In genomic region chr3:55044601-55045370, GRCm38 (mm10) we compare ENCODE assay signal across 12 mouse cellular contexts. TPM values are rescaled to one million over a fixed set of nuclear protein-coding genes. Genes with fewer than 3 reads are reported as not detected.
DNase-seq lines count a peak whose midpoint lies in the region; ATAC-seq and TF ChIP-seq lines count a peak whose summit lies in the region.
"Had no signal": no experiment of that assay in that cellular context is flagged by ENCODE, and none has a peak within 500 bp of the region (broad histone marks: within the 10 kb centered on the region; RNA-seq: fewer than 3 reads in every experiment).

No protein-coding gene starts in this region.

- no peak overlapping the region for H3K9ac ChIP-seq in forebrain, embryonic 14.5 days (ENCODE audit: low read length)
- no peak overlapping the region for H3K9ac ChIP-seq in forebrain, embryonic 12.5 days
- H3K9ac ChIP-seq in midbrain, postnatal 0 days (replicated peaks; ENCODE audit: low read length, poor library complexity, severe bottlenecking) = no peak overlapping the region
- no peak overlapping the region for H3K9ac ChIP-seq in midbrain, embryonic 13.5 days (replicated peaks)
- no peak overlapping the region for H3K9ac ChIP-seq in intestine, postnatal 0 days (ENCODE audit: low read depth, low read length)
- H3K9ac ChIP-seq: embryonic facial prominence, embryonic 13.5 days had no signal

- no peak overlapping the region for H3K4me3 ChIP-seq in forebrain, embryonic 14.5 days (ENCODE audit: low read depth, low read length)
- H3K4me3 ChIP-seq in forebrain, embryonic 12.5 days (replicated peaks) = no peak overlapping the region
- H3K4me3 ChIP-seq in midbrain, postnatal 0 days (ENCODE audit: low read depth, low read length) = no peak overlapping the region
- no peak overlapping the region for H3K4me3 ChIP-seq in midbrain, embryonic 13.5 days (replicated peaks)
- H3K4me3 ChIP-seq in layer of hippocampus, adult 2 months = no peak overlapping the region
- H3K4me3 ChIP-seq in intestine, postnatal 0 days (ENCODE audit: low read depth, low read length) = no peak overlapping the region
- H3K4me3 ChIP-seq: embryonic facial prominence, embryonic 13.5 days had no signal

- WGBS in forebrain, embryonic 14.5 days = 61% methylated on average over 8 of the region's 8 CpGs
- 80% methylated on average over 8 of the region's 8 CpGs for WGBS in forebrain, embryonic 12.5 days
- WGBS in midbrain, postnatal 0 days = 71% methylated on average over 8 of the region's 8 CpGs
- WGBS in midbrain, embryonic 13.5 days = 68% methylated on average over 8 of the region's 8 CpGs
- 76% methylated on average over 8 of the region's 8 CpGs for WGBS in intestine, postnatal 0 days

- no peak overlapping the region for H3K4me2 ChIP-seq in forebrain, embryonic 14.5 days (ENCODE audit: low read length)
- H3K4me2 ChIP-seq in forebrain, embryonic 12.5 days = no peak overlapping the region
- no peak overlapping the region for H3K4me2 ChIP-seq in midbrain, postnatal 0 days (ENCODE audit: low read depth, low read length, poor library complexity, severe bottlenecking)
- no peak overlapping the region for H3K4me2 ChIP-seq in midbrain, embryonic 13.5 days (replicated peaks)
- H3K4me2 ChIP-seq in intestine, postnatal 0 days (replicated peaks; ENCODE audit: low read depth) = no peak overlapping the region
- H3K4me2 ChIP-seq: embryonic facial prominence, embryonic 13.5 days had no signal

- peak; percentile 78 for ATAC-seq in forebrain, embryonic 14.5 days
- no peak for ATAC-seq in forebrain, embryonic 12.5 days (ENCODE audit: low FRiP score)
- ATAC-seq in midbrain, postnatal 0 days (ENCODE audit: low FRiP score) = no peak
- ATAC-seq in midbrain, embryonic 13.5 days = no peak
- ATAC-seq in intestine, postnatal 0 days = no peak
- ATAC-seq: CD4-positive, CD25-positive, alpha-beta regulatory T cell, adult 4 months had no signal

- H3K9me3 ChIP-seq in forebrain, embryonic 14.5 days (replicated peaks; ENCODE audit: control insufficient read depth, low read length) = no peaks in the 10 kb centered on the region
- no peaks in the 10 kb centered on the region for H3K9me3 ChIP-seq in forebrain, embryonic 12.5 days
- H3K9me3 ChIP-seq in midbrain, postnatal 0 days (ENCODE audit: low read length) = no peaks in the 10 kb centered on the region
- H3K9me3 ChIP-seq in midbrain, embryonic 13.5 days = no peaks in the 10 kb centered on the region
- no peaks in the 10 kb centered on the region for H3K9me3 ChIP-seq in intestine, postnatal 0 days (ENCODE audit: control insufficient read depth)
- H3K9me3 ChIP-seq: embryonic facial prominence, embryonic 13.5 days had no signal

- H3K27me3 ChIP-seq in forebrain, embryonic 14.5 days (replicated peaks; ENCODE audit: control insufficient read depth, insufficient read depth, low read length) = no peaks in the 10 kb centered on the region
- no peaks in the 10 kb centered on the region for H3K27me3 ChIP-seq in forebrain, embryonic 12.5 days
- H3K27me3 ChIP-seq in midbrain, postnatal 0 days (ENCODE audit: insufficient read depth, low read length) = no peaks in the 10 kb centered on the region
- H3K27me3 ChIP-seq in midbrain, embryonic 13.5 days = no peaks in the 10 kb centered on the region
- no peaks in the 10 kb centered on the region for H3K27me3 ChIP-seq in intestine, postnatal 0 days (replicated peaks; ENCODE audit: control insufficient read depth, insufficient read depth, low read length)
- H3K27me3 ChIP-seq: embryonic facial prominence, embryonic 13.5 days had no signal

- H3K36me3 ChIP-seq in forebrain, embryonic 14.5 days (ENCODE audit: control insufficient read depth, insufficient read depth, low read length) = no peaks in the 10 kb centered on the region
- no peaks in the 10 kb centered on the region for H3K36me3 ChIP-seq in forebrain, embryonic 12.5 days (replicated peaks)
- no peaks in the 10 kb centered on the region for H3K36me3 ChIP-seq in midbrain, postnatal 0 days (ENCODE audit: insufficient read depth, low read length)
- no peaks in the 10 kb centered on the region for H3K36me3 ChIP-seq in midbrain, embryonic 13.5 days
- no peaks in the 10 kb centered on the region for H3K36me3 ChIP-seq in intestine, postnatal 0 days (ENCODE audit: control insufficient read depth, insufficient read depth)
- H3K36me3 ChIP-seq: embryonic facial prominence, embryonic 13.5 days had no signal

- no peak for TF ChIP-seq CTCF in midbrain, postnatal 0 days (IDR thresholded peaks at IDR 0.05)
- no peak for TF ChIP-seq CTCF in layer of hippocampus, adult 2 months (conservative IDR thresholded peaks at IDR 0.05)
- no peak for TF ChIP-seq CTCF in intestine, postnatal 0 days (IDR thresholded peaks at IDR 0.05; ENCODE audit: low read depth)

- H3K27ac ChIP-seq in forebrain, embryonic 14.5 days (ENCODE audit: low read depth, low read length) = peak overlapping the region; percentile 2; the same call in 1 of the 2 replicates
- H3K27ac ChIP-seq in forebrain, embryonic 12.5 days = no peak overlapping the region
- no peak overlapping the region for H3K27ac ChIP-seq in midbrain, postnatal 0 days (ENCODE audit: low read depth, low read length)
- no peak overlapping the region for H3K27ac ChIP-seq in midbrain, embryonic 13.5 days
- H3K27ac ChIP-seq in layer of hippocampus, adult 2 months = 0 out of 2 replicates have a peak overlapping the region, but pooled peaks have one; percentile 1
- H3K27ac ChIP-seq in intestine, postnatal 0 days (ENCODE audit: low read depth, low read length) = no peak overlapping the region
- H3K27ac ChIP-seq: embryonic facial prominence, embryonic 13.5 days had no signal

- H3K4me1 ChIP-seq in forebrain, embryonic 14.5 days (ENCODE audit: control insufficient read depth, insufficient read depth, low read length) = no peaks in the 10 kb centered on the region
- no peaks in the 10 kb centered on the region; the same call in 1 of the 2 replicates for H3K4me1 ChIP-seq in forebrain, embryonic 12.5 days
- no peaks in the 10 kb centered on the region for H3K4me1 ChIP-seq in midbrain, postnatal 0 days (ENCODE audit: insufficient read depth, low read length)
- H3K4me1 ChIP-seq in midbrain, embryonic 13.5 days (replicated peaks) = peaks cover 8% of the 10 kb centered on the region
- no peaks in the 10 kb centered on the region for H3K4me1 ChIP-seq in intestine, postnatal 0 days (replicated peaks; ENCODE audit: control insufficient read depth, insufficient read depth, low read length)
- H3K4me1 ChIP-seq: embryonic facial prominence, embryonic 13.5 days had no signal

- peak; percentile 82 for DNase-seq in forebrain, embryonic 14.5 days (ENCODE audit: low spot score)
- peak; percentile 66 for DNase-seq in midbrain, postnatal 0 days (ENCODE audit: low spot score)
- peak in 1 of 2 experiments; percentile 29 for DNase-seq in layer of hippocampus, adult 2 months (ENCODE audit: low spot score in 2 of 2)
- peak; percentile 63 to 75 for DNase-seq in right cerebral cortex, postnatal 10 days (ENCODE audit: low spot score in 2 of 2)
- DNase-seq in gastrocnemius, postnatal 4 days (ENCODE audit: low spot score in 2 of 2) = no peak
- DNase-seq: adrenal gland, adult 2 months had no signal

RNA-seq across cellular contexts. Expression of gene Ccna1, which starts 10.5 kb away (rescaled TPM):
- 2.7 and 3.4 TPM in 2 replicates for polyA plus RNA-seq in forebrain, embryonic 14.5 days (2014; fragmentation: Nextera tagmentation; extraction: Ambion mirVana)
- polyA plus RNA-seq in forebrain, embryonic 12.5 days (2016; fragmentation: Nextera tagmentation; extraction: Ambion mirVana) = 3.2 and 6.0 TPM in 2 replicates
- 1.2 and 3.6 TPM in 2 replicates for total RNA-seq in midbrain, postnatal 0 days (2014; rRNA removed)
- 2.6 and 2.9 TPM in 2 replicates for polyA plus RNA-seq in midbrain, postnatal 0 days (2015; fragmentation: Nextera tagmentation; extraction: Ambion mirVana)
- 1.4 and 2.0 TPM in 2 replicates for polyA plus RNA-seq in midbrain, embryonic 13.5 days (2015; fragmentation: Nextera tagmentation; extraction: Ambion mirVana)
- 1 to 10 TPM; 2.4 to 2.5 TPM for total RNA-seq in layer of hippocampus, adult 2 months (2021)
- under 1 TPM; 0.17 to 0.47 TPM for total RNA-seq in gastrocnemius, postnatal 4 days (2021)
- 0.86 and 1.3 TPM in 2 replicates for polyA plus RNA-seq in intestine, postnatal 0 days (2015; fragmentation: Nextera tagmentation; extraction: Ambion mirVana)
- total RNA-seq: megakaryocyte-erythroid progenitor cell, adult 5-6 weeks had no signal
- polyA plus RNA-seq: adrenal gland, adult 2 months; CD4-positive, CD25-positive, alpha-beta regulatory T cell, adult 4 months had no signal

Comparison
In these comparisons a context has a peak if more than half of its experiments do, and no peak if none do; other contexts are left out.
1. H3K27ac ChIP-seq: peak in forebrain, embryonic 14.5 days (single experiment) and layer of hippocampus, adult 2 months (single experiment); none in forebrain, embryonic 12.5 days (single experiment), midbrain, postnatal 0 days (single experiment), midbrain, embryonic 13.5 days (single experiment) and intestine, postnatal 0 days (single experiment).
2. DNase-seq: peak in forebrain, embryonic 14.5 days (single experiment), midbrain, postnatal 0 days (single experiment) and right cerebral cortex, postnatal 10 days (2 of 2); none in gastrocnemius, postnatal 4 days (0 of 2).